Mouse (Mus musculus) neural tube, embryonic 13.5 days (tissue): Measurements from ENCODE around the gene P2rx7. TPM values are rescaled to one million over a fixed set of nuclear protein-coding genes. Genes with fewer than 3 reads are reported as not detected.
A peak's percentile ranks its signal among the peaks of the same experiment; 100 is the strongest.

Experiments
- ATAC-seq: fragments of 200-750 bp; cut with Nextera tagmentation; 2 replicates; pipeline ENCODE4 v1.8.0; 2017; ENCODE audit warnings: low read depth, mild to moderate bottlenecking, moderate TSS enrichment, moderate library complexity
- H3K27ac ChIP-seq: fragments of 300-500 bp; sonication (generic); replicated peaks from 2 replicates; pipeline ENCODE4 v1.5.1; 2015; ENCODE audit warnings: moderate library complexity, mild to moderate bottlenecking, inconsistent platforms
- H3K27me3 ChIP-seq: fragments of 300-500 bp; sonication (generic); 2 replicates; pipeline ENCODE4 v1.6.1; 2015; ENCODE audit warnings: mild to moderate bottlenecking, inconsistent platforms
- H3K36me3 ChIP-seq: fragments of 300-500 bp; sonication (generic); 2 replicates; pipeline ENCODE4 v1.6.1; 2015; ENCODE audit warnings: mild to moderate bottlenecking, inconsistent platforms
- H3K4me1 ChIP-seq: fragments of 300-500 bp; sonication (generic); replicated peaks from 2 replicates; pipeline ENCODE4 v1.6.1; 2015; ENCODE audit warnings: inconsistent platforms
- H3K4me2 ChIP-seq: fragments of 300-500 bp; sonication (generic); 2 replicates; pipeline ENCODE4 v1.6.1; 2015; ENCODE audit warnings: inconsistent platforms, mild to moderate bottlenecking, moderate library complexity
- H3K4me3 ChIP-seq: fragments of 300-500 bp; sonication (generic); 2 replicates; pipeline ENCODE4 v1.5.1; 2015; ENCODE audit warnings: mild to moderate bottlenecking, inconsistent platforms
- H3K9ac ChIP-seq: fragments of 300-500 bp; sonication (generic); 2 replicates; pipeline ENCODE4 v1.6.1; 2015; ENCODE audit warnings: moderate library complexity, mild to moderate bottlenecking, inconsistent platforms
- H3K9me3 ChIP-seq: fragments of 300-500 bp; sonication (generic); 2 replicates; pipeline ENCODE4 v1.6.1; 2016; ENCODE audit warnings: inconsistent platforms
- WGBS: fragments of 180-500 bp; shearing (Covaris S2); methylation state at CpG from one replicate; pipeline ENCODE4 v1.1.7; 2015; 5-methylcytosine and 5-hydroxymethylcytosine counted together
- polyA plus RNA-seq: library from polyadenylated mRNA; unstranded; fragments of >200 nt; fragmentation: Nextera tagmentation; extraction: Ambion mirVana; gene quantifications from 2 replicates; pipeline ENCODE4 v1.2.1, GENCODE M21; 2015

P2rx7 gene
- polyA plus RNA-seq, 1 experiment from 2014 or later = 5.9 TPM

GRCm38 (mm10) chr5:122718400-122718799 lies 74.7 kb downstream of the P2rx7 start:
- Histone ChIP-seq H3K4me1 (no peaks in the 10 kb centered on the region), H3K27me3 (no peaks in the 10 kb centered on the region), H3K9me3 (no peaks in the 10 kb centered on the region), H3K4me3 (no peak overlapping the region), H3K27ac (no peak overlapping the region), H3K4me2 (no peak overlapping the region), H3K9ac (no peak overlapping the region), H3K36me3 (no peaks in the 10 kb centered on the region)
- 86% methylated on average over 7 of the region's 7 CpGs for WGBS
- ATAC-seq = no peak

- no peak overlapping the region for H3K4me2 ChIP-seq
- H3K4me3 ChIP-seq = no peak overlapping the region
- no peak overlapping the region for H3K9ac ChIP-seq
- no peak overlapping the region for H3K27ac ChIP-seq
- no peak for ATAC-seq
- H3K4me1 ChIP-seq = no peaks in the 10 kb centered on the region
- H3K9me3 ChIP-seq = no peaks in the 10 kb centered on the region
- 92% methylated on average over 8 of the region's 8 CpGs for WGBS
- H3K27me3 ChIP-seq = no peaks in the 10 kb centered on the region
- H3K36me3 ChIP-seq = no peaks in the 10 kb centered on the region
Observed at GRCm38 (mm10) chr5:122719168-122719567, 75.5 kb downstream of the P2rx7 start.

- Histone ChIP-seq H3K9ac (no peak overlapping the region), H3K27me3 (no peaks in the 10 kb centered on the region), H3K9me3 (no peaks in the 10 kb centered on the region), H3K27ac (no peak overlapping the region), H3K4me1 (peaks cover 7% of the 10 kb centered on the region; the same call in 1 of the 2 replicates), H3K4me3 (no peak overlapping the region), H3K36me3 (peaks cover 10% of the 10 kb centered on the region; the same call in 1 of the 2 replicates), H3K4me2 (no peak overlapping the region)
- ATAC-seq = no peak
- WGBS = 92% methylated on average over 13 of the region's 13 CpGs
Observed at GRCm38 (mm10) chr5:122725453-122725852, 81.7 kb downstream of the P2rx7 start.

- peaks cover 7% of the 10 kb centered on the region; the same call in 1 of the 2 replicates for H3K4me1 ChIP-seq
- H3K9me3 ChIP-seq = no peaks in the 10 kb centered on the region
- H3K4me3 ChIP-seq = no peak overlapping the region
- 28% methylated on average over 7 of the region's 7 CpGs for WGBS
- H3K27ac ChIP-seq = no peak overlapping the region
- H3K9ac ChIP-seq = no peak overlapping the region
- no peak overlapping the region for H3K4me2 ChIP-seq
- no peaks in the 10 kb centered on the region for H3K27me3 ChIP-seq
- peak; percentile 40; the same call in 1 of the 2 replicates for ATAC-seq
- H3K36me3 ChIP-seq = peaks cover 10% of the 10 kb centered on the region; the same call in 1 of the 2 replicates
Observed at GRCm38 (mm10) chr5:122726068-122726467, 82.4 kb downstream of the P2rx7 start.

- 83% methylated on average over 5 of the region's 5 CpGs for WGBS
- no peak overlapping the region; the same call in 1 of the 2 replicates for H3K9ac ChIP-seq
- ATAC-seq = no peak
- no peak overlapping the region for H3K4me2 ChIP-seq
- H3K4me1 ChIP-seq = peaks cover 7% of the 10 kb centered on the region; the same call in 1 of the 2 replicates
- peaks cover 10% of the 10 kb centered on the region; the same call in 1 of the 2 replicates for H3K36me3 ChIP-seq
- no peak overlapping the region for H3K27ac ChIP-seq
- H3K27me3 ChIP-seq = no peaks in the 10 kb centered on the region
- no peaks in the 10 kb centered on the region for H3K9me3 ChIP-seq
- H3K4me3 ChIP-seq = no peak overlapping the region
Observed at GRCm38 (mm10) chr5:122726595-122726994, 82.9 kb downstream of the P2rx7 start.

- Histone ChIP-seq H3K4me1 (peaks cover 10% of the 10 kb centered on the region; the same call in 1 of the 2 replicates), H3K27me3 (no peaks in the 10 kb centered on the region), H3K4me2 (no peak overlapping the region), H3K9ac (no peak overlapping the region), H3K36me3 (peaks cover 10% of the 10 kb centered on the region; the same call in 1 of the 2 replicates), H3K4me3 (no peak overlapping the region), H3K9me3 (no peaks in the 10 kb centered on the region), H3K27ac (no peak overlapping the region)
- ATAC-seq = no peak
- 95% methylated on average over 7 of the region's 7 CpGs for WGBS
Observed at GRCm38 (mm10) chr5:122727096-122727495, 83.4 kb downstream of the P2rx7 start.

- no peak overlapping the region for H3K4me2 ChIP-seq
- ATAC-seq = no peak
- peaks cover 25% of the 10 kb centered on the region for H3K36me3 ChIP-seq
- 90% methylated on average over 10 of the region's 10 CpGs for WGBS
- no peaks in the 10 kb centered on the region for H3K9me3 ChIP-seq
- peaks cover 11% of the 10 kb centered on the region; the same call in 1 of the 2 replicates for H3K4me1 ChIP-seq
- H3K9ac ChIP-seq = no peak overlapping the region
- no peak overlapping the region for H3K27ac ChIP-seq
- H3K4me3 ChIP-seq = no peak overlapping the region
- no peaks in the 10 kb centered on the region for H3K27me3 ChIP-seq
Observed at GRCm38 (mm10) chr5:122730776-122731175, 87.1 kb downstream of the P2rx7 start.

- Histone ChIP-seq H3K27me3 (no peaks in the 10 kb centered on the region), H3K9ac (no peak overlapping the region), H3K36me3 (peaks cover 31% of the 10 kb centered on the region), H3K4me2 (no peak overlapping the region), H3K9me3 (no peaks in the 10 kb centered on the region), H3K4me1 (peaks cover 8% of the 10 kb centered on the region; the same call in 1 of the 2 replicates), H3K27ac (0 out of 2 replicates have a peak overlapping the region, but pooled peaks have one; percentile 38), H3K4me3 (no peak overlapping the region)
- 69% methylated on average over 8 of the region's 8 CpGs for WGBS
- ATAC-seq = no peak
Observed at GRCm38 (mm10) chr5:122731321-122731720, 87.6 kb downstream of the P2rx7 start.

- no peak for ATAC-seq
- WGBS = 65% methylated on average over 15 of the region's 15 CpGs
Observed at GRCm38 (mm10) chr5:122731991-122732673, 88.4 kb downstream of the P2rx7 start.

GRCm38 (mm10) chr5:122733881-122734280 lies 90.2 kb downstream of the P2rx7 start:
- Histone ChIP-seq H3K36me3 (peaks cover 37% of the 10 kb centered on the region), H3K4me1 (0 out of 2 replicates have a peak, but pooled peaks cover 4% of the 10 kb centered on the region), H3K27me3 (no peaks in the 10 kb centered on the region), H3K9me3 (no peaks in the 10 kb centered on the region), H3K4me2 (no peak overlapping the region), H3K9ac (no peak overlapping the region), H3K4me3 (no peak overlapping the region), H3K27ac (no peak overlapping the region)
- ATAC-seq = no peak
- 68% methylated on average over 17 of the region's 17 CpGs for WGBS

More at GRCm38 (mm10) chr5:122731991-122732673, 88.4 kb downstream of the P2rx7 start:
- Histone ChIP-seq H3K36me3 (peaks cover 39% of the 10 kb centered on the region), H3K4me2 (no peak overlapping the region), H3K4me1 (0 out of 2 replicates have a peak, but pooled peaks cover 4% of the 10 kb centered on the region), H3K27ac (0 out of 2 replicates have a peak overlapping the region, but pooled peaks have one; percentile 38), H3K9me3 (no peaks in the 10 kb centered on the region), H3K9ac (no peak overlapping the region), H3K27me3 (no peaks in the 10 kb centered on the region), H3K4me3 (no peak overlapping the region)

GRCm38 (mm10) chr5:122735853-122736252 lies 92.1 kb downstream of the P2rx7 start:
- ATAC-seq = no peak
- no peak overlapping the region for H3K9ac ChIP-seq
- no peak overlapping the region for H3K4me3 ChIP-seq
- no peaks in the 10 kb centered on the region for H3K27me3 ChIP-seq
- no peak overlapping the region for H3K4me2 ChIP-seq
- no peaks in the 10 kb centered on the region for H3K9me3 ChIP-seq
- H3K27ac ChIP-seq = no peak overlapping the region
- 0 out of 2 replicates have a peak, but pooled peaks cover 4% of the 10 kb centered on the region for H3K4me1 ChIP-seq
- 85% methylated on average over 7 of the region's 7 CpGs for WGBS
- peaks cover 52% of the 10 kb centered on the region for H3K36me3 ChIP-seq

GRCm38 (mm10) chr5:122736761-122737160 lies 93.0 kb downstream of the P2rx7 start:
- no peak overlapping the region for H3K27ac ChIP-seq
- H3K4me3 ChIP-seq = no peak overlapping the region
- no peak for ATAC-seq
- no peaks in the 10 kb centered on the region for H3K9me3 ChIP-seq
- 0 out of 2 replicates have a peak, but pooled peaks cover 4% of the 10 kb centered on the region for H3K4me1 ChIP-seq
- H3K4me2 ChIP-seq = no peak overlapping the region
- 91% methylated on average over 15 of the region's 15 CpGs for WGBS
- H3K36me3 ChIP-seq = peaks cover 61% of the 10 kb centered on the region
- H3K27me3 ChIP-seq = no peaks in the 10 kb centered on the region
- no peak overlapping the region for H3K9ac ChIP-seq
